Mouse (Mus musculus) granulocyte monocyte progenitor cell, adult 5-6 weeks (primary cell): Measurements from ENCODE around the gene Syt1. TPM values are rescaled to one million over a fixed set of nuclear protein-coding genes. Genes with fewer than 3 reads are reported as not detected.

ENCODE experiments used
- ATAC-seq: replicated peaks from 2 replicates; pipeline ENCODE4 v1.8.0; 2016; ENCODE audit warnings: mild to moderate bottlenecking, moderate TSS enrichment, inconsistent platforms; ENCODE audit not compliant: poor library complexity, severe bottlenecking
- total RNA-seq, 2 experiments: library from RNA; stranded (forward) in 1 of 2; stranded (reverse) in 1 of 2; fragments of 200-712, 200-1000 nt in 1 of 2; fragments of >200 nt in 1 of 2; fragmentation: Nextera tagmentation in 1 of 2; gene quantifications; 2 replicates each; pipeline ENCODE4 v1.2.3; 2014 to 2017

The Syt1 gene
- total RNA-seq (2014; fragmentation: Nextera tagmentation): not detected in 2 replicates
- total RNA-seq (2017): not detected in 2 replicates

DNA sequence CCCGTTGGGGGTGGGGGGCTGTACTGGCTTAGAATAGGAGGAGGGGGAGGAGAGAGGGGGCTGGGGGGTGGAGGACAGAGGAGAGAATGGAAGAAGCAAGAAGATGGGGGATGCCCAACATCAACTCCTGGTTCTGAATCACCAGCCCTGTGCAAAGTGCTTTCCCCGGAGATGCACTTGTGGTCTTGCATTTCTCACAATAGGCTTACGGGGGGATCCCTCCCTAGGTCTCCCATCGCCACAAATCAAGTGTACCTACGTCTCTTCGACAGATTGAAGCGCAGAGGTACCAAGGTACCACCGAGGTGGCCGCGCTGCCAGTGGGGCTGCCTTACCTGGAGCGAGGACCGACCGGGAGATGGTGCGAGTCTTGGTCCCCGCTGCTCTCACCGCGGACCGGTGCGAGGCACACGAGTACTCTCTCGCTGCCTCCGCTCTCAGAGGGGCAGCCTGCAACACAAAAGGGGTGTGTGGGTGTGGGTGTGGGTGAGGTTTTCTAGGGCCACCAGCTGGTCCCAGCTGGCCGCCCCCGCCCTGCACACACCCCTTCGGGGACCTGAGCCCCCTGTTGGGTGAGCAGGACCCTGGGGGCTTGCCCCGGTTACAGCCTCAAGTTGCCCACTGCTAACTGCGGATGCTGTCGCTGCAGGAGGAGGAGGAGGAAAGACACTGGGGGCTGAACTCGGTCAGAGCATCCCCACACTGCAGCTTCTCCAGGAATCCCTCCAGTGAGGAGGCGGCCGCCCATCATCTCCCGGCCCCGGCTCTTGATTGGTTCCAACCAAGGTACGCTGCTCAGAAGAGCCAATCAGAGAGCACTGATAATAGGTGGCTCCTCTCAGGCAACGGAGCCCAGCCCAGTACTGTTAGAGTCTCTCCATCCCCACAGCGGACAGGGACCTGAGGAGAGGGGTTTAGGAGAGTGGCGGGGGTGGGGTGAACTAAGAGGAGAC lies at the start of gene Syt1:
Syt1 (minus strand) TSS at position 742 of the 953 bp plus-strand sequence.
- ATAC-seq: no peak

DNA sequence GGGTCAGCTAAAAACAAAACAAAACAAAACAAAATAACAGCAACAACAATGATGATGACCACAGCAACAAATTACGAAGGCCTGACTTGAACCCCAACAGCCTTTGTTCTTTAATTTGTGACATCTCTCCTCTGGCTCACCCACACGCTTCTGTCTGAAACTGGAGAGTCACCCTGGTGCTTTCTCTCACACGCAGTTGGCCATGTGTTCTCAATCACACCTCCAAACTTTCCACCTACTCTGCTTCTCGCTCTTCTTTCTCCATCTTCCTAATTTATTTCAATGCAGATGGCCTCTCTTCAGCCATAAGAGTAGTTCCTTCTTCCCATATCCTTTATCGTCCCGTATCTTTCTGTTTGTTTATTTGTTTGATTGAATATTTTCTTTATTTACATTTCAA lies 45.7 kb upstream of the Syt1 start:
- ATAC-seq: no peak

DNA sequence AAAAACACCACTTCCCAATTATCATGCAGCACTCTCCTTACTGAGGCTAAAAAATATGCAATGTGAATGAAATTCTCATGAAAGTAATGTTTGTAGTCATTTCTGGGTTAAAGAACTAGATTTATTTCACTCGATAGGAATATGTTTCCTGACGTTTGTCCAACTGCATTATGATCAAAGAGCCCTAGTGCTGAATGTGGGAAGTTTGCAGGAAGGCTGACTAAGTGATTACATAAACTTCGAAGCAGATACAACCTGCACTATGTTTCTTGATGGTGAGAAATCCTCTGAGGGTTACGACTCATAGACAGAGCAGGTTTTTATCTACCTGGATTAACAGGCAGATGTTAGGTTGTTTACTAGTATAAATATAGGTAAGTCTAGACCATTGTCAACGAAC lies 36.8 kb upstream of the Syt1 start:
- ATAC-seq: no peak

DNA sequence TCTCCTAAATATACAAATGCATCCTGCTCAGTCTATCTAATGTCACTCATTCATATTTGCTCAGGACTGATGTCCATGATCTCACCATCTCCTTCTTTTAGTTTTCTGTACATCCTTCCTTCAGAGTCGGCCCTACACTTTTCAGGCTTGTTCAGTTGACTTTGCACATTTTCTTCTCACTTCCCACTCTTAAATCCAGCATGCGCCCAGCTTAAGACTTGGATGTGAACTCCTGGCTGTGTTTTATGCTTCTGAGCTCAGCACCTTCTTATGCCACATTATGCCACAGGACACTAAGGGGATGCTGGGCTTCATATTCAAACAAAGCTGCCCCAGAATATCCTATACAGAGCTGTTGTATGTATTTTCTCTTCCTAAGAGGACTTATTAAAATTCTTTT lies 36.2 kb upstream of the Syt1 start:
- no peak for ATAC-seq

DNA sequence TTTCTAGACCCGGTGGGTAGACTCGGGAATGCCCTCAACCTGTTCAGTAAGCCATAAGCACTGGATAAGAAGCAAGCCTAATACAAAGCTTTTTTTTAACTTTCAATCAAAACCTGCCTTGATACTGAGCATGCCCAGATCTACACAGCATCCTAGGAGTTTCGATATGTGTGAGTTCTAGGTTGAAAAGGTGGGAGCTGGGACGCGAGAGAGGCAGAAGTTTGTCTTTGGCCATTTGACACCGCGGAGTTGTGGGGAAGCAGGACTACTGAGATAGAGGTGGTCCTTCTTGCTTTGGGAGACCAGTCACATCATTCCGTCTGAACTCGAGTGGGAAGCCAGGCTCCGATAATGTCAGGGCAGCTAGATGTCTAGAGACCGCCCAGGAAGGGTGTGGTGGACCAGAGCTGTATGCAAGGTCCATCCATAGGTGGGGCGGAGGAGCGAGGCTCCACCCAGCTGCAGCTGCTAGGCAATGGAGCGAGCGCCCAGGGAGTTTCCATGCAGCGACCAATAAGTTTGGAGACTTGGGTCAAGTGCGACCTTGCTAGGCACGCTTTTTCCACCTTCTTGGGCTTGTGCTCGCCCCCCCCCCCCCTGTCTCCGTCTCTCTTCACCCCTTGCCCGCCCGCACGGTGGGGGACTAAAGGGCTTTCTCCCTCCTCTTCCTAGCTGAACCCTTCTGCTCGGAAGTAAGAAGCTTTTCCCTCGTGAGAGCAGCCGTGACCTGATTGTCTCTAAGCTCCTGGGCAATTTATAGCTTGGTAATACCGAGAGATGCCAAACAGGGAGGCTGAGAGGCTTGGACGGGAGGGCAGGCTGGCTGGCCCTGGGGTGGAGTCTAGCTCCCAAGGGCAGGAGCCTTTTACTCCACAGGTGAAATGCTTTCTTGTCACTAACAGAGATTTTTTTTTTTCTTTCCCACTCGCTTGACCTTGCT lies 714 bp upstream of the Syt1 start:
- peak; percentile 30; the same call in 1 of the 2 replicates for ATAC-seq

DNA sequence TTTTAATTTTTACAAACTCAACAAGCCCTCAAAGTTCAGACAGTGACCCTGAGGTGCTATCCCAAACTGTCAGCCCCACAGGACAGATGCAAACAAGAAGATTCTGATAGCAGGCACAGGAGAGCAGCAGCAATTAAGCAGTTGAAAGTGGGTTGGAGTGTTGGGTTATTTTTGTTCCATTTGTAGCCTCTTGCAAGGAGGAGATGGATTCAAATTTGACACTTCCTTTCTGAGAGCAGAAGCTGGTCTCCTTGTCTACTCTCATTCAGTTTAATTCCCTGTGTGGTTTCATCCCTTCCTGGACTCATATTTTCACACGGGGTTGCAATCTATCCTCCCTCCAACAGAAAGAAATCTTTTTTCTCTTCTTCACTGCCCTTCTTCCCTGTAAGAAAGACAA lies 951 bp downstream of the Syt1 start:
- no peak for ATAC-seq

DNA sequence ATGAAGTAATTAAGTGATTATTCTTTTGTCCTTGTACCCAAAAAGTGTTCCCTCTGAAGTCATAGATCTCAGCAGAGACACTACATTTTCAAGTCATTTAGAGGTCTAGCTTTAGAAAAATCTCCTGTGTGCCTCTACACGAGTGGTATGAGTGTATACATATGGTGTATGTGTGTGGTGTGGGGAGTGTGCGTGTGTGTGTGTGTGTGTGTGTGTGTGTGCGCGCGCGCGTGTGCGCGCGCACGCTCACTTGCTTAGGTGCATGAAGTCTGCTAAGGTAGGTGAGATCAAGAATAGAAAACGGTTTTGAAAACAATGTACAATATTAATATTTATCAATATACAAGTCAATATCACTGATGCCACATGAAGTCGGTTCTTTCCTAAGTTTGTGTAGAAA lies 2.3 kb downstream of the Syt1 start:
- ATAC-seq: no peak

DNA sequence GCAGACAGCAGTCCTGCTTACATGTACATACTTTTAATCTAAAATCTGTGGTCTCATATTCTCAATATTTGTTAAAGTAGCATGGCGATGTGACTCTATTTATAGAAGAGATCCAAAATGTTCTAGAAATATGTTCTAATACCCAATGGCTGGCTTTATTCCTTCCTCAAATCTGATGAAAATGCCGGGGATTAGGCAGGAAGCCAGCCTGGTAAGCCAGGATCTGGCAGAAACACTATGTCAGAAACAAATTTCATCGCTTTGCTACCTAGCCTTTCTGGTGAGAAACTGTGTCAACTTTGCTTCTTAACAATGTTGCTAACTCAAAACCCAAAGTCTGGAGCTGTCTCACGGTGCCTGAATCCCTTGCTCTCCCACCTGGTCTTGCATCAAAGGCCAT lies 7.3 kb downstream of the Syt1 start:
- ATAC-seq: no peak

DNA sequence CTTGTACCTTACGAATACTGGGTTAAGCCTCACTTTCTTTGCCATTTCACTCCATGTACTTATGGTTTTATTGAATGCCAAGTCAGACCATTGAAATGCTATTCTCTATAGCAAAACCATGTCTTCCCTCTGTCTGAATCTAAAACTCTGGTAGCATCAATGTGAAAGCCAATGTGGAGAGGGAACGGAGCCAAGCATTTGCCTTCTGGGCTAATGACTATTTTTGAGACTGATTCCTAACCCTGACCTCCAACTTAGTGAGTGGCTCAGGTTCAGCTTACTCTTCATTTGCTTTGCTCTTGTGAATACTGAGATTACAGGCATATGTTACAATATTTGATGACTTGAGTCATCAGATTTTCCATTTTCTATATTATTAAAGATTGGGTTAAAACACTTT lies 23.5 kb downstream of the Syt1 start:
- no peak for ATAC-seq

DNA sequence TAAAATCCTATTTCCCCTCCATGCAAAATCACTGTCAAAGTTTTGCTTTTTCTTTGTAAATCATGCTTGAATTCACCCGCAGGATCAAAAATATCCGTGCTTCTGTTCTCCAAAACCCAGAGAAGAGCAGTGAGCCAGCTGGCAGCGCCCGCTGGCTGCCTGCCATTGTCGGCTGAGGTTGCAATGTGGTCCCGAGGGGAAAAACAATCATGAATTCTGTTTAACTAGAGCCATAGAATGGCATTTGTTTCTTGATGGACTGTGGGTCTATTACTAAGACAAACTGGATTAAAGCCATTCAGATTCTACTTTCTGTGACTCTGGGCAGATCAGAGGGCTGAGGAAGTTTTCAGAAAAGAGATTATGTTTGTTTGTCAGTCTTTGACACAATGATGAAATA lies 31.1 kb downstream of the Syt1 start:
- no peak for ATAC-seq

DNA sequence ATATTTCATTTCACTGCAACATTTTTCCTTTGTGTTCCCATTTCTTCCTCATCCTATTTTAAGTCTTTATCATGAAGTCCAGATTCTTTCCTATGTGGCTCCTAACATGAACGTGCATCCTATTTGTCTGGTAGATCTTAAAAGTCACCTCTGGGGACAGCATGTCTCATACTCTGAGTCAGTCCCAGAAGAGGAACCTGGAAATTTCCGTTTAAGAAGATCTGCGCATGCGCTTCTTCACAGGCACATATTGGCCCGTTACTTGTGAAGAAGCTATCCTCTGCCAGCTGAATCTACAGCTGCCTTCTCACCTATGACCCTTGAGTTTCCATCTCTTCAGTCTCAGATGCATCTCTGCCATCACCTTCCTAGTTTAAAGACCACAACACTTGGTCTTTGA lies 55.8 kb downstream of the Syt1 start:
- no peak for ATAC-seq

DNA sequence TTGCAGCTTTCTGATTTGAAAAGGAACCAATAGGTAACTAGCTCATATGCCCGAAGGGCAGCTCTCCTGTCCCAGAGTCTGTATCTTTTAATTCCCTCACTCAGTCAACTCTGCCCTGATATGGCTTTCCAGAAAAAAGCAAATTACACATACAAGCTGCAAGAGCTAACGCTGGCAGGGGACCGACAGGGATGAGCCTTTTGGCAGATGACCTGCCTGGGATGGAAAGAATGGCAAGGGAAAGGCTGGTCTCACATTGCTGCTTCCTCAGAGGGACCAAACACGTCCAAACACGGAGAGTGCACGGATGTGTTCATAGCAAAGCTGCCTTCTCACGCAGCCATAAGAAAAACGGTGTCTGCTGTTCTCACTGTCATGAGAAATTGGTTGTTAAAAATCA lies 58.6 kb downstream of the Syt1 start:
- ATAC-seq: no peak

DNA sequence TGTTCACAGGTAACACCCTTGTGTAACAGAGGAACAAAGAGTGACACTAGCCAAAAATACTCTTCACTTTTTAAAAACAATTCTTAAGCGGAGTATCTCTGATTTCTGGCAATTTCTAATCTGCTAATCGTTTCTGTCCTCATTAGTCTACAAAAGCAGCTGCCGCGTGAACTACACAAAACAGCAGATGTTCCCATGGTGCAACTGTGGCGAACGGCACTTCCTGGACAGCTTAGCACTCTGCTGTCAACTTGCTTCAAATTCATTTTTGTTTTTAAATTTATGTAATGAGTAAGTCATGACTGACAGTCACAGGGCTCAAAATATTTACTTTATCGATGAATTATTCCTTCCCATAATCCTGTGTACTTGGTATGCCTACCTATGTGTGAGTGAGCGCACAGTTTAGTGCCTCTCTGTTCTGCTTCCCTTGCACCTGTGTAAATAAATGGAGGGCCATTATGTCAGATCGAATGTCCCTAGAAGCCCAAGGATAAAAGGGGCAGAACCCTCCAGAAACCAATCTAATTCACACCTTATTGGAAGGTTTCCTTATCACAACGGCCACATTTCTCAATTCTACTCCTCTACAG lies 73.8 kb downstream of the Syt1 start:
- no peak for ATAC-seq

DNA sequence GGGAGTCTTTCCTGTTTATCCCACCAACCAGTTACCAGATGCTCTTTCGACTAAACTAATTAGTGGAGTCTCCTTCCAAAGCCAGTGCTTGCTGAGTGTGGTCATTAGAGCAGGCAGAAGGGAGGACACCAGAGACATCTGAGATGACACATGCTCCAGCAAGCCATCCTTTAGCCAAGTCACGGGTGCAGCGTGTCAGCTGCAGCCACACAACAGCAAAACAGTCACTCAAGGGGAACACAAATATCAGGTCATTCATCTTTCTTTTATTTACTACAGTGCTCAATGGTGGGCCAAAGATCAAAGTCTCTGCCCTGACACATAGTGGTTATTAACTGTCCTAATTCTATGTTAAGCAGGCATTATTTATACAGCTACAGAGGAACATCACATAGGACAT lies 80.5 kb downstream of the Syt1 start:
- no peak for ATAC-seq

DNA sequence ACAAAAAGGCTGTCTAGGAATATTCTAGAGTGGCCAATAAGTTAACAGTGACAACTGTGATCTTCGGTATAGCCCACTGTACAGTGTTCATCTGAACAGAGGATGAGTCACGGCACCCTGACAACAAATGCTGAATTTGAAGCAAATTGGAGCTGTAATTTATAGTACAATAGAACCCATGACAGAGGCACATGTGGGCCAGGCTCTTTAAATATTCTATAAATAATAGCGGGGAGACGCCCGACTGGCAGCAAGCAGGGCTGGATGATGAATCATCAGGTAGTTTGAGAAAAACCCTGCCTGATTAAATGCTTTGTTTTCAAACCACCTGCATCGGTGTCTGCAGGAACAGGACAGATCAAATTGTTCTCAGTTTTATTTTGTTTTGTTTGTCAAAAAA lies 81.1 kb downstream of the Syt1 start:
- no peak for ATAC-seq

DNA sequence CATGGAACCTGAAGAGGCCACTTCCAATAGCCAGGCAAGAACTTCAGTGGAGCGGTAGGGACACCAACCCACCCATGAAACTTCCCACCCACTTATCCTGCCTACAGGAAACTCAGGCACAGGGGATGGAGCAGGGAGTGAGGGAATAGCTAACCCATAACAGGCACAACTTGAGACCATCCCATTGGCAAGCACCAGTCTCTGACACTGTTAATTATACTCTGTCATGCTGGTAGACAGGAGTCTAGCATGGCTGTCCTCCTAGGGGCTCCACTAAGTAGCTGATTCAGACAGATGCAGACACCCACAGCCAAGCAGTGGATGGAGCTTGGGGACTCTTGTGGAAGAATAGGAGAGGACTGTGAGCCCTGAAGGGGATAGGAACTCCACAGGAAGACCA lies 105.5 kb downstream of the Syt1 start:
- no peak for ATAC-seq

DNA sequence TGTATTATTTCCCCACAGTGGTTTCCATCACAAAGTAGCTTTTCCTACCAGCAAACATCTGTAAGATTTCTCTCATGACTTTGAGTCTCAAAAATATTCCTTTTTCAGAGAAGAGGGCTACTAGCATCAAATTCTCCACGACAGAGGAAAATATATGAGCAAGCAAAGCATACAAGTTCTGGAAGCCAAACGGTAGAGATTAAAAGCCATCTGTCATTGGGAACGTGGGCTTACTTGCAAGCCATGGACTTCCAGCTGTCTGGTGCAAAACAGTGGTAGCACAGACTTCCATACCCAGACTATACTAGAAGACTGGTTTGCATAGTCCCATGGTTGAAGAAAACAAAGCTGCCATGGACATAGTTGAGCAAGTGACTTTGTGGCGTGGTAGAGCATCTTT lies 106.4 kb downstream of the Syt1 start:
- no peak for ATAC-seq

DNA sequence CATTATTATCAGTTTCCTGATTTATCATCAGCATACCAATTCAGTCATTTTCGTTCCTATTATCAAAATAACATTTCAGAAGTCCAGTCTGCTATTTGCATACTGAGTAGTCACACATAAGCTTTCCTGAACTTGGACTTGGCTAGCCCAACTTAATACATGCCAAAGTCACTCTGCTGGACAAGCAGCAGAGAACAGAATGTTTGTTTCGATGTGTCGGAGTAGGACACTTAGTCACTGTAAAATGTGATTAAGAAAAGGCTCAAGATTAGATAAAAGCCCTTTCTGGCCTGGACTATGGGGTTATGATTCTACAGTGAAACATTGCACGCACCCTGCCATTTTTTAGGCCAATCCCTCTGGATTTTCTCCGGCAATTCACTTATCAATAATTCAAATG lies 114.3 kb downstream of the Syt1 start:
- no peak for ATAC-seq

DNA sequence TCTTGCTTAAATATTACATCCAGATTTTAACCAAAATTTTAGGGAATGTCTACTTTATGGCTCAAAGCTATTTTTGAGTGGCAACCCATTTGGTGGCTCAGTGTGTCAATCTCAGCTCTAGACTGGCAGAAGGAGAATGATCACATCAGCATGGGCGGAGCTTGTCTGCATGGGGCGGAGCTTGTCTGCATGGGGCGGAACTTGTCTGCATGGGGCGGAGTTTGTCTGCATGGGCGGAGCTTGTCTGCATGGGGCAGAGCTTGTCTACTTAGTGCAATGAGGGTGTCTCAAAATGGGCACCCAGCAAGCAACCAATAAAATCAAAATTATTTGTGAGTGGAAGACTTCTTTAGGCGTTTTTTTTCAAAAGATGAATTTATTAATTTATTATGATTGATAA lies 117.5 kb downstream of the Syt1 start:
- no peak for ATAC-seq

DNA sequence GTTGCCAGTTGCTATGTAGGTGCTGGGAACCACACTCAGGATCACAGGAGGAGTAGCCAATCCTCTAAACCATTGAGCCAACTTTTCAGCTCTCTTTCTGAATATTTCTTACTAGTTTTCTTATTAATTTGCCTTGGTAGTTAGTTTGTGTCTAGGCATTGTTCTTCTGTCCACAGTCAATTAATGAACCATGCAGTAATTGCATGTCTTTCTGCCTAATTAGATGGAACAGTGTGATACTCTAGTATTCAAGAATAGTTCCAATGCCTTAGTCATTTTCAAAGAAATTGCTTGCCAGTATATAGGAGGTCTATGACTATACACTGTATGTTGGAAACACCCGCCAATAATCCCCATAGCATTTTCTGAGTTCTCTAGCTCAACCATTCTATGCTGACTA lies 118.3 kb downstream of the Syt1 start:
- no peak for ATAC-seq

DNA sequence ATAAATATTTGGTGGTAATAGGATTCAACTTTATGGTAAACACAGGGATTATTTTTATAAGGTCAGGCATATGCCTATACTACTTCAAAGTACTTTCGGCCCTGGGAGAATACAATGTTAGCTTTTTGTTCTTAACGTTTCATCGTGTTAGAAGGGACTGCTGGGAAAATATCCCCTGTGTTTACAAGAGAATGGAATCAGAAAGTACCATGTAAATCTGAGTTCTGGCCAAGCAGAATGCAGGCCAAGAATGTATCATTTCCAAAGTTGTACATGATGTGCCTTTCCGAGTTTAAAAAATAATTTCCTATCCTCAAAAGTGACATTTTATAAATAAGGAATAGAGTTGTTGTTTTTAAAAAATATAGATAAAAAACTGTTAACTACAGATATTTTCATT lies 121.7 kb downstream of the Syt1 start:
- ATAC-seq: no peak
